8 mouse cellular contexts compared by ENCODE assay signal in the genomic region with DNA sequence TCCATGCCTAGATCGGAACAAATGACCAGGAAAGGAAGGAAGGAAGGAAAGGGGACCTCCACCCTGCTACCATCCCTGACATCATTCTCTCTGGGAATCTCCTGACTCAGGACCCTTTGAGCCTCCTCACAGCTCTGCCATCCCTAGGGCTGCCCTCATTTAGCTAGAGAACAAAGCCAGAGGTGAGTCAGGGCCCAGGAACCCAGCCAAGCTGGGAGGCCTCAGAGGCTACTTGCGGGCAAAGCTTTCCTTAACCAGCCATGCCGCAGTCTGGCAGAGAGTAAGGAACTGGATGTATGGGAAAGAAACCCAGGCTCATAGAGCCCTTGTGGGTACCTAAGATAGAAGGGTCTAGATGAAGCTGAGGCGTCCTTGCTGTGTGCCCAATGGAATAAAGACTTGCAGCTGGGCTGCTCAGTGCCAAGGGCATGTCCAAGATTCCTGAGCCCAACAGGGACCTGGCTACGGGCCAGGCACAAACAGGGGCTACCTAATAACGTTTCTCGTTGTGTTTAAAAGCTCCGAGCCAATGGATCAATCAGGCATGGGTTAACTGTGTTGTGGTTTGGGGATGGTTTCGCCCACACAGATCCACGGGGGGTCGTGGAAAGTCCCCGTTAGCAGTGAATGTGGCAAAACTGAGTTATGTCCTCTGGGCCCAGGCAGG. TPM values are rescaled to one million over a fixed set of nuclear protein-coding genes. Genes with fewer than 3 reads are reported as not detected.
DNase-seq lines count a peak whose midpoint lies in the region; ATAC-seq lines count a peak whose summit lies in the region.

No protein-coding gene starts in this region.

- H3K9ac ChIP-seq in forebrain, embryonic 15.5 days (replicated peaks): no peak overlapping the region
- H3K9ac ChIP-seq in limb, embryonic 13.5 days: 0 out of 2 replicates have a peak overlapping the region, but pooled peaks have one; percentile 8

- DNase-seq in left cerebral cortex, postnatal 4 days: peak; percentile 60
- DNase-seq in left cerebral cortex, postnatal 25 days (ENCODE audit: low spot score in 2 of 2): no peak
- peak; percentile 94 for DNase-seq in adrenal gland, adult 2 months
- no peak for DNase-seq in right cerebral cortex, adult 2 months (ENCODE audit: low spot score in 2 of 2)
- DNase-seq in spleen, postnatal 4 days (ENCODE audit: low spot score in 2 of 2): no peak
- DNase-seq in thymus, postnatal 10 days (ENCODE audit: low spot score in 2 of 2): no peak

- ATAC-seq in forebrain, embryonic 15.5 days (replicated peaks): no peak
- no peak for ATAC-seq in limb, embryonic 13.5 days (ENCODE audit: low FRiP score, low read depth)

- H3K4me3 ChIP-seq in forebrain, embryonic 15.5 days: no peak overlapping the region
- H3K4me3 ChIP-seq in limb, embryonic 13.5 days: no peak overlapping the region

- no peaks in the 10 kb centered on the region for H3K9me3 ChIP-seq in forebrain, embryonic 15.5 days
- no peaks in the 10 kb centered on the region for H3K9me3 ChIP-seq in limb, embryonic 13.5 days

- 39% methylated on average over 12 of the region's 12 CpGs for WGBS in forebrain, embryonic 15.5 days
- 54% methylated on average over 12 of the region's 12 CpGs for WGBS in limb, embryonic 13.5 days

- H3K4me1 ChIP-seq in forebrain, embryonic 15.5 days: peaks cover 51% of the 10 kb centered on the region
- peaks cover 99% of the 10 kb centered on the region for H3K4me1 ChIP-seq in limb, embryonic 13.5 days

- intact Hi-C loops in left cerebral cortex, postnatal 4 days (cut with DNase I): loop anchor here (10.0 kb wide), 1 partner anchor 127 kb away; no protein-coding TSS in a partner anchor
- intact Hi-C loops in left cerebral cortex, postnatal 25 days (cut with DNase I): no loop called here

- no peaks in the 10 kb centered on the region for H3K36me3 ChIP-seq in forebrain, embryonic 15.5 days
- H3K36me3 ChIP-seq in limb, embryonic 13.5 days: peaks cover 32% of the 10 kb centered on the region

- H3K4me2 ChIP-seq in forebrain, embryonic 15.5 days (replicated peaks): no peak overlapping the region
- H3K4me2 ChIP-seq in limb, embryonic 13.5 days (replicated peaks): peak overlapping the region; percentile 14

- peak overlapping the region; percentile 64 for H3K27ac ChIP-seq in forebrain, embryonic 15.5 days (replicated peaks)
- H3K27ac ChIP-seq in limb, embryonic 13.5 days: peak overlapping the region; percentile 90

- H3K27me3 ChIP-seq in forebrain, embryonic 15.5 days: no peaks in the 10 kb centered on the region
- no peaks in the 10 kb centered on the region for H3K27me3 ChIP-seq in limb, embryonic 13.5 days

RNA-seq across cellular contexts. Expression of a gene that starts 6.6 kb away (rescaled TPM):
- 10 to 100 TPM; 11.9 to 13.5 TPM for total RNA-seq in left cerebral cortex, postnatal 4 days (2021)
- total RNA-seq in left cerebral cortex, postnatal 25 days (2021): 10 to 100 TPM; 11.8 to 13.2 TPM
- total RNA-seq in adrenal gland, adult 2 months (2021): 10 to 100 TPM; 16.1 to 18.7 TPM
- polyA plus RNA-seq in adrenal gland, adult 2 months (2012; rRNA removed): 86.7 and 101 TPM in 2 replicates
- polyA plus RNA-seq in forebrain, embryonic 15.5 days (2015; fragmentation: Nextera tagmentation; extraction: Ambion mirVana): 42.8 TPM in 2 replicates
- polyA plus RNA-seq in limb, embryonic 13.5 days (2015; fragmentation: Nextera tagmentation; extraction: Ambion mirVana): 162 and 169 TPM in 2 replicates

RNA-seq across cellular contexts. Expression of a gene that starts 34.3 kb away (rescaled TPM):
- total RNA-seq in left cerebral cortex, postnatal 4 days (2021): 1 to 10 TPM; 4.0 to 4.7 TPM
- 1 to 10 TPM; 5.2 to 5.7 TPM for total RNA-seq in left cerebral cortex, postnatal 25 days (2021)
- total RNA-seq in adrenal gland, adult 2 months (2021): 10 to 100 TPM in 1 of 2 experiments, 1 to 10 TPM in 1; 7.1 to 10.8 TPM
- 7.1 and 10.3 TPM in 2 replicates for polyA plus RNA-seq in adrenal gland, adult 2 months (2012; rRNA removed)
- 1.1 and 1.2 TPM in 2 replicates for polyA plus RNA-seq in forebrain, embryonic 15.5 days (2015; fragmentation: Nextera tagmentation; extraction: Ambion mirVana)
- 1.6 TPM in 2 replicates for polyA plus RNA-seq in limb, embryonic 13.5 days (2015; fragmentation: Nextera tagmentation; extraction: Ambion mirVana)

RNA-seq across cellular contexts. Expression of a gene that starts 37.7 kb away (rescaled TPM):
- 10 to 100 TPM; 14.4 to 15.7 TPM for total RNA-seq in left cerebral cortex, postnatal 4 days (2021)
- 10 to 100 TPM; 17.5 to 22.2 TPM for total RNA-seq in left cerebral cortex, postnatal 25 days (2021)
- 10 to 100 TPM; 36.5 to 39.6 TPM for total RNA-seq in adrenal gland, adult 2 months (2021)
- polyA plus RNA-seq in adrenal gland, adult 2 months (2012; rRNA removed): 10.9 and 12.1 TPM in 2 replicates
- 6.0 and 6.7 TPM in 2 replicates for polyA plus RNA-seq in forebrain, embryonic 15.5 days (2015; fragmentation: Nextera tagmentation; extraction: Ambion mirVana)
- polyA plus RNA-seq in limb, embryonic 13.5 days (2015; fragmentation: Nextera tagmentation; extraction: Ambion mirVana): 81.3 and 84.9 TPM in 2 replicates

Comparison
In these comparisons a context has a peak if more than half of its experiments do, and no peak if none do; other contexts are left out.
1. DNase-seq: peak in left cerebral cortex, postnatal 4 days (single experiment) and adrenal gland, adult 2 months (single experiment); none in left cerebral cortex, postnatal 25 days (0 of 2), right cerebral cortex, adult 2 months (0 of 2), spleen, postnatal 4 days (0 of 2) and thymus, postnatal 10 days (0 of 2).